Mouse (Mus musculus): ENCODE measurements around the gene Gpr62. TPM values are rescaled to one million over a fixed set of nuclear protein-coding genes. Genes with fewer than 3 reads are reported as not detected.

Gpr62 gene
- polyA plus RNA-seq, 1 experiment from 2014 or later, result 0.56 TPM

DNA sequence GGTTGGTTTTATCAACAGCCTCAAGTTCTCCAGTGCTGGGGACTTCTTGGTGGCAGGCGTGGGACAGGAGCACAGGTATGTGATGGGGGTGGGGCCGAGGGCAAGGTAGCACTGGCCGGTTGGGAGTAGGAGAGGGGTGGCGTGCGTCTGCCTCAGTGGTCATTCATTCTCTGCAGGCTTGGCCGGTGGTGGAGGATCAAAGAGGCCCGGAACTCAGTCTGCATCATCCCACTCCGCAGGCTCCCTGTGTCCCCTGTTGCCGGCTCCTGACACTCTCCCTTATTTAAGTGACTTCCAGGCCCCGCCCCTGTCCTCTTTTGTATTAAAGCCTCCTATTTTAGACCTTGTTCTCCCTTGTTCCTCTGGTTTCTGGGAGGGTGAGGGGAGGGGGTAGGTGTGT is 19.3 kb upstream of the Gpr62 start:
- no peaks in the 10 kb centered on the region for H3K27me3 ChIP-seq (replicated peaks; ENCODE audit: control insufficient read depth, insufficient read depth, low read length)
- no peaks in the 10 kb centered on the region for H3K4me1 ChIP-seq (ENCODE audit: control insufficient read depth, insufficient read depth, low read length)
- ATAC-seq (no peak), DNase-seq (ENCODE audit: low spot score) (no peak)
- no peak overlapping the region for H3K9ac ChIP-seq (ENCODE audit: low read length)
- no peak overlapping the region for H3K27ac ChIP-seq (ENCODE audit: low read depth, low read length)
- H3K9me3 ChIP-seq (replicated peaks; ENCODE audit: control insufficient read depth, low read length), result no peaks in the 10 kb centered on the region
- no peak overlapping the region for H3K4me2 ChIP-seq (ENCODE audit: low read length)
- H3K36me3 ChIP-seq (ENCODE audit: control insufficient read depth, insufficient read depth, low read length), result peaks cover 53% of the 10 kb centered on the region
- no peak overlapping the region for H3K4me3 ChIP-seq (ENCODE audit: low read depth, low read length)
- WGBS, result 79% methylated on average over 10 of the region's 10 CpGs

DNA sequence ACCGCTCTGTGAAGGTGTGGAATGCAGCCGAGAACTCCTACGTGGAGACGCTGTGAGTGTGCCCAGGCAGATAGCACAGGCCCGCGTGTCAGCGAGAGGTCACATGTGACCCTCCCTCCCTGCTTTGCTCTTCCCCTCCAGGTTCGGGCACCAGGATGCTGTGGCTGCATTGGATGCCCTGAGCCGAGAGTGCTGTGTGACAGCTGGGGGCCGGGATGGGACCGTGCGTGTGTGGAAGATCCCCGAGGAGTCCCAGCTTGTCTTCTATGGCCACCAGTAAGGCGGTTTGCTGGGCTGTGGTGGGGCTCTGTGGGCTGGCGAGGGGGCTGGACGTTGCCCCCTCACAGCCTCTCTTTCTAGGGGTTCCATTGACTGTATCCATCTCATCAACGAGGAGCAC is 17.9 kb upstream of the Gpr62 start:
- no peaks in the 10 kb centered on the region for H3K27me3 ChIP-seq (replicated peaks; ENCODE audit: control insufficient read depth, insufficient read depth, low read length)
- H3K9ac ChIP-seq (ENCODE audit: low read length), result no peak overlapping the region
- no peak overlapping the region for H3K4me3 ChIP-seq (ENCODE audit: low read depth, low read length)
- no peak for ATAC-seq
- H3K9me3 ChIP-seq (replicated peaks; ENCODE audit: control insufficient read depth, low read length), result no peaks in the 10 kb centered on the region
- no peak for DNase-seq (ENCODE audit: low spot score)
- H3K4me1 ChIP-seq (ENCODE audit: control insufficient read depth, insufficient read depth, low read length), result no peaks in the 10 kb centered on the region
- 94% methylated on average over 17 of the region's 17 CpGs for WGBS
- H3K36me3 ChIP-seq (ENCODE audit: control insufficient read depth, insufficient read depth, low read length), result peaks cover 57% of the 10 kb centered on the region
- H3K27ac ChIP-seq (ENCODE audit: low read depth, low read length), result no peak overlapping the region
- H3K4me2 ChIP-seq (ENCODE audit: low read length), result no peak overlapping the region

DNA sequence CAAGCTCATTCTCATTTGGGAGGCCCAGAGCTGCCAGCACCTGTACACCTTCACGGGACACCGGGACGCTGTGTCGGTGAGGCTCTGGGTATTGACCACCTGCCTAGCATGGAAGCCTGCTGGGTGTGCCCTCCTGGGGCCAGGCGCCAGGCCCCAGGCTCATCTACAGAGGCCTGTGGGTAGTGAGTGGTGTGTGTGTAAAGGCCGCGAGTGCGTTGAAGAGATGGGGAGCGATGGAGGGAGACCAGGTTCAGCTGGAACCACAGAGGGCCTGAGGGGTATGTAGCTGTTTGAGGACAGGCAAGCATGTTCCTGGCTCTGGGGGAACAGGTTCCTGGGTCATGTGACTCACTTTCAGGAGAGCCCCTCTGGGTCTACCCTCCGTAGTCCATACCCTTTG is 17.4 kb upstream of the Gpr62 start:
- Histone ChIP-seq H3K36me3 (ENCODE audit: control insufficient read depth, insufficient read depth, low read length) (peaks cover 57% of the 10 kb centered on the region), H3K9me3 (replicated peaks; ENCODE audit: control insufficient read depth, low read length) (no peaks in the 10 kb centered on the region), H3K9ac (ENCODE audit: low read length) (no peak overlapping the region), H3K27ac (ENCODE audit: low read depth, low read length) (no peak overlapping the region), H3K4me2 (ENCODE audit: low read length) (no peak overlapping the region), H3K4me1 (ENCODE audit: control insufficient read depth, insufficient read depth, low read length) (0 out of 2 replicates have a peak, but pooled peaks cover 1% of the 10 kb centered on the region), H3K27me3 (replicated peaks; ENCODE audit: control insufficient read depth, insufficient read depth, low read length) (no peaks in the 10 kb centered on the region), H3K4me3 (ENCODE audit: low read depth, low read length) (no peak overlapping the region)
- ATAC-seq, result no peak
- WGBS, result 97% methylated on average over 10 of the region's 10 CpGs
- DNase-seq (ENCODE audit: low spot score), result no peak

DNA sequence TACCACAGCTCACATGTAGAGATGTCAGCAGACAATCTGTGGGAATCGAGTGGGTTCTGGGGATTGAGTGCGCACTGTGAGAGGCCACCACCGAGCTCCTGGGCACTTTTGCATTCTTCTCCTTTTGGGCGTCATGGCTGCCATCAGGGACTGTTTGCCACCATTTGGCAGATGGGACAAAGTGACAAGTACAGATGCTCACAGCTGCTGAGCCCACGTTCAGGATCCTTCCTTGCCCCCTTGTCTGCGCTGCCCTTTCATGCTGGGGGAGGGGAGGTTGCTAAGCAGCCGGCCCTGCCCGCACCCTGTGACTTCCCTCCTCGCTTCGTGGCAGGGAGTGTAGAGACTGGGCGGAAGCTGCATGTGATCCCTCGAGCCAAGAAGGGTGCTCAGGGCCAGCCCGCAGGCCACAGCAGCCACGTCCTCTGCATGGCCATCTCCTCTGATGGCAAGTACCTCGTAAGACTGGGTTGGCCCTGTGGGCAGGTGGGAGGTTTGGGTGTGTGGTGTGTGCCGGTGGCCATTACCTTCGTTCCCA is 16.9 kb upstream of the Gpr62 start:
- no peaks in the 10 kb centered on the region for H3K9me3 ChIP-seq (replicated peaks; ENCODE audit: control insufficient read depth, low read length)
- ATAC-seq (no peak), DNase-seq (ENCODE audit: low spot score) (no peak)
- H3K36me3 ChIP-seq (ENCODE audit: control insufficient read depth, insufficient read depth, low read length), result peaks cover 57% of the 10 kb centered on the region
- H3K9ac ChIP-seq (ENCODE audit: low read length), result no peak overlapping the region
- no peak overlapping the region for H3K27ac ChIP-seq (ENCODE audit: low read depth, low read length)
- peaks cover 6% of the 10 kb centered on the region; the same call in 1 of the 2 replicates for H3K4me1 ChIP-seq (ENCODE audit: control insufficient read depth, insufficient read depth, low read length)
- H3K4me3 ChIP-seq (ENCODE audit: low read depth, low read length), result no peak overlapping the region
- H3K4me2 ChIP-seq (ENCODE audit: low read length), result no peak overlapping the region
- 94% methylated on average over 17 of the region's 17 CpGs for WGBS
- H3K27me3 ChIP-seq (replicated peaks; ENCODE audit: control insufficient read depth, insufficient read depth, low read length), result no peaks in the 10 kb centered on the region

DNA sequence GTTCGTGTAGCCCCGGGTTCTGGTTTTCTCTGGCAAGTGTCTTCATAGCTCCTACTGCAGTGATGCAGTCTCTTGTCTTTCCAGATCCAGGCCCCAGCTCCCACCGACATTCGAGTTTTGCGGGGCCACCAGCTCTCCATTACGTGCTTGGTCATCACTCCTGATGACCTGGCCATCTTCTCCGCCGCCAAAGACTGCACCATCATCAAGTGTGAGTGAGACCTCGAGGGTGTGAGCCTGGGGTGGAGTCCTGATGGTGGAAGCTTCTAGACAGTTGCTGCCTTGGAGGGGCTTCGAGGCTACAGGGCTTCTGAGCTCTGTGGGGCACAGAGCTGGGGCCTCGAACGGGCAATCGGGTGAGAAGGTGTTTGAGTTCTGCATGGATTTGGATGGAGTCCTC is 15.9 kb upstream of the Gpr62 start:
- Histone ChIP-seq H3K9me3 (replicated peaks; ENCODE audit: control insufficient read depth, low read length) (no peaks in the 10 kb centered on the region), H3K36me3 (ENCODE audit: control insufficient read depth, insufficient read depth, low read length) (peaks cover 57% of the 10 kb centered on the region)

DNA sequence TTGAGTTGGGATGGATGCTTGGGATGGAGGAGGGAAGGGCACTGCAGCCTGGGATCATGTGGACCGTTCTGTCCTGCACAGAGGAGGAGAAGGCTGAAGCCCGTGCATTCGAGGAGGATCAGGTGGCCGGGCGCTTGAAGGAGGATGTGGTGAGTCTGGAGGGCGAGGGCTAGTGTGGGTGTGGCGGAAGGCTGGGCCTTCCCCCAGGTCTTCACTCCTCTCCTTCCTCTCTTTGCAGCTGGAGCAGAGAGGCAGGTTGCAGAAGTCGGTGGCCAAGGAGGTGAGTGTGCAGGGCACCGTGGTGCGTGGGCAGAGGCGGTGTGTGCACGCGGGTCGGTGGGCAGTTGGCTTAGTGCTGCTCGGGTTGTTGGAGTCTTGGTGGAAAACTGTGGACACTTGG is 15.3 kb upstream of the Gpr62 start:
- no peak overlapping the region for H3K4me2 ChIP-seq (ENCODE audit: low read length)
- H3K9ac ChIP-seq (ENCODE audit: low read length), result no peak overlapping the region
- H3K4me1 ChIP-seq (ENCODE audit: control insufficient read depth, insufficient read depth, low read length), result peaks cover 7% of the 10 kb centered on the region; the same call in 1 of the 2 replicates
- peaks cover 57% of the 10 kb centered on the region for H3K36me3 ChIP-seq (ENCODE audit: control insufficient read depth, insufficient read depth, low read length)
- H3K9me3 ChIP-seq (replicated peaks; ENCODE audit: control insufficient read depth, low read length), result no peaks in the 10 kb centered on the region
- no peaks in the 10 kb centered on the region for H3K27me3 ChIP-seq (replicated peaks; ENCODE audit: control insufficient read depth, insufficient read depth, low read length)
- H3K27ac ChIP-seq (ENCODE audit: low read depth, low read length), result no peak overlapping the region
- DNase-seq (ENCODE audit: low spot score), result no peak
- ATAC-seq, result no peak
- no peak overlapping the region for H3K4me3 ChIP-seq (ENCODE audit: low read depth, low read length)
- 95% methylated on average over 15 of the region's 15 CpGs for WGBS

More for the DNA sequence above, 15.9 kb upstream of the Gpr62 start:
- Histone ChIP-seq H3K4me3 (ENCODE audit: low read depth, low read length) (no peak overlapping the region), H3K4me2 (ENCODE audit: low read length) (no peak overlapping the region), H3K4me1 (ENCODE audit: control insufficient read depth, insufficient read depth, low read length) (peaks cover 7% of the 10 kb centered on the region; the same call in 1 of the 2 replicates), H3K27ac (ENCODE audit: low read depth, low read length) (no peak overlapping the region), H3K27me3 (replicated peaks; ENCODE audit: control insufficient read depth, insufficient read depth, low read length) (no peaks in the 10 kb centered on the region), H3K9ac (ENCODE audit: low read length) (no peak overlapping the region)
- DNase-seq (ENCODE audit: low spot score) (no peak), ATAC-seq (no peak)
- 92% methylated on average over 13 of the region's 13 CpGs for WGBS

DNA sequence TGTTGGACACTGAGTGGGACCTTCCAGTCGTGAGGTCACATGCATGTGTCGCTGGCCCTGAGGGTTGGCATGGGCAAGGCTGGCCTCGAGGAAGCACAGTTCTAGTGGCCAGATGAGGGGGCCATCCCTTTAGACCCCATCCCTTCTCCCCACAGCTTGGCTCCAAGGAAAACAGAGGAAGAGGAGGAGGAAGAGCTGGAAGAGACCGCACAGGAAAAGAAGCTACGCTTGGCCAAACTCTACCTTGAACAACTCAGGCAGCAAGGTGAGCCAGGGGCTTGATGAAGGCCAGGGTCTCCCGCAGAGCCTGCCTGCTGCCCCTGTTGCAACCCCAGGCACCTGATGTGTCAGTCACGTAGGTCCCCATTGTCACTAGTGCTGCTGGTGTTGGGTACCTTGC is 14.8 kb upstream of the Gpr62 start:
- peaks cover 51% of the 10 kb centered on the region for H3K36me3 ChIP-seq (ENCODE audit: control insufficient read depth, insufficient read depth, low read length)
- H3K9ac ChIP-seq (ENCODE audit: low read length), result no peak overlapping the region
- no peak overlapping the region for H3K4me2 ChIP-seq (ENCODE audit: low read length)
- no peak for ATAC-seq
- no peaks in the 10 kb centered on the region for H3K9me3 ChIP-seq (replicated peaks; ENCODE audit: control insufficient read depth, low read length)
- 96% methylated on average over 7 of the region's 7 CpGs for WGBS
- H3K4me3 ChIP-seq (ENCODE audit: low read depth, low read length), result no peak overlapping the region
- DNase-seq (ENCODE audit: low spot score), result no peak
- H3K27ac ChIP-seq (ENCODE audit: low read depth, low read length), result no peak overlapping the region
- no peaks in the 10 kb centered on the region for H3K27me3 ChIP-seq (replicated peaks; ENCODE audit: control insufficient read depth, insufficient read depth, low read length)
- peaks cover 7% of the 10 kb centered on the region; the same call in 1 of the 2 replicates for H3K4me1 ChIP-seq (ENCODE audit: control insufficient read depth, insufficient read depth, low read length)

DNA sequence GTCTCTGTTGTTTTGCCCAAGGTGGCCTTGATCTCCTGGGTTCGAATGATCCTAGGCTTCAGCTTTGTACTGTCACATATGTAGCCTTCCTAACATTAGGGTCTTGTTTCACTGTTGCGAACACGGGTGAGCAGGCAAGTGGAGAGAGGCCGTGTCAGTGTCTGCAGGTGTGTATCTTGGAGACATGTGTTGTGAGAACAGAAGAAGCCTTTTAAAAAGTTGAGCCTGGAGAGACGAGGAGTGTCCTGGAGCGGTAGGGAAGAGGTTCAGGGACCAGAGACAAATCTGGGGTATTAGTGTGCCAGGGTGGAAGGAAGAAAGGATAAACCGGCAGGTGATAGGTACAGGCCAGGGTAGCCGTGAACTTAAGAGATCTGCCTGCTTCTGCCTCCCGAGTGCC is 12.4 kb upstream of the Gpr62 start:
- Histone ChIP-seq H3K9me3 (replicated peaks; ENCODE audit: control insufficient read depth, low read length) (no peaks in the 10 kb centered on the region), H3K9ac (ENCODE audit: low read length) (peak overlapping the region; percentile 58), H3K27me3 (replicated peaks; ENCODE audit: control insufficient read depth, insufficient read depth, low read length) (no peaks in the 10 kb centered on the region), H3K4me3 (ENCODE audit: low read depth, low read length) (peak overlapping the region; percentile 66), H3K4me2 (ENCODE audit: low read length) (peak overlapping the region; percentile 75), H3K27ac (ENCODE audit: low read depth, low read length) (no peak overlapping the region), H3K4me1 (ENCODE audit: control insufficient read depth, insufficient read depth, low read length) (peaks cover 7% of the 10 kb centered on the region; the same call in 1 of the 2 replicates), H3K36me3 (ENCODE audit: control insufficient read depth, insufficient read depth, low read length) (peaks cover 29% of the 10 kb centered on the region)
- ATAC-seq (no peak), DNase-seq (ENCODE audit: low spot score) (no peak)
- 84% methylated on average over 9 of the region's 9 CpGs for WGBS

DNA sequence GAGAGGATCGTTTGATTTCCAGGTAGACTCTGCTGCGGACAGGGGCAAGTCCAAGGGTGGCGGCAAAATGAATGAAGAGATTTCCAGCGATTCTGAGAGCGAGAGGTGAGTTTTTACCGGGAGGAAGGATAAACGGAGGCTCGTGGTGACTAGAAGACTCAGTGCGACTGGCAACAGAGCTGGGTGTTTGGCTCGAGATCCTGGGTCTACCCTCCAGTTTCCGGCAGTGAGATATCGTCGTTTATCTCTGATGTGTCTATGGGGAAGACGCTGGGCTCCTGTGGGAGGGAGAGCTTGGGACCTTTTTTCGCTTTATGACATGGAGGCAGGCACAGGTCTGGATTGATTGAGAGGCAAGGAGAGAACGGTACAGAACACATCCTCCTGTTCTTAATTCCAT is 11.9 kb upstream of the Gpr62 start:
- peak overlapping the region; percentile 75 for H3K4me2 ChIP-seq (ENCODE audit: low read length)
- H3K4me1 ChIP-seq (ENCODE audit: control insufficient read depth, insufficient read depth, low read length), result peaks cover 7% of the 10 kb centered on the region; the same call in 1 of the 2 replicates
- no peaks in the 10 kb centered on the region for H3K9me3 ChIP-seq (replicated peaks; ENCODE audit: control insufficient read depth, low read length)
- H3K27me3 ChIP-seq (replicated peaks; ENCODE audit: control insufficient read depth, insufficient read depth, low read length), result no peaks in the 10 kb centered on the region
- 4% methylated on average over 16 of the region's 16 CpGs for WGBS
- peak overlapping the region; percentile 66 for H3K4me3 ChIP-seq (ENCODE audit: low read depth, low read length)
- peaks cover 24% of the 10 kb centered on the region for H3K36me3 ChIP-seq (ENCODE audit: control insufficient read depth, insufficient read depth, low read length)
- H3K9ac ChIP-seq (ENCODE audit: low read length), result peak overlapping the region; percentile 58
- ATAC-seq (no peak; the same call in 1 of the 2 replicates), DNase-seq (ENCODE audit: low spot score) (no peak)
- no peak overlapping the region for H3K27ac ChIP-seq (ENCODE audit: low read depth, low read length)
